Mouse (Mus musculus): ENCODE results near the gene Tbc1d9b. TPM values are rescaled to one million over a fixed set of nuclear protein-coding genes. Genes with fewer than 3 reads are reported as not detected.

Tbc1d9b gene
- total RNA-seq, 2 experiments from 2014 or later: 6.1 to 30.5 TPM

DNA sequence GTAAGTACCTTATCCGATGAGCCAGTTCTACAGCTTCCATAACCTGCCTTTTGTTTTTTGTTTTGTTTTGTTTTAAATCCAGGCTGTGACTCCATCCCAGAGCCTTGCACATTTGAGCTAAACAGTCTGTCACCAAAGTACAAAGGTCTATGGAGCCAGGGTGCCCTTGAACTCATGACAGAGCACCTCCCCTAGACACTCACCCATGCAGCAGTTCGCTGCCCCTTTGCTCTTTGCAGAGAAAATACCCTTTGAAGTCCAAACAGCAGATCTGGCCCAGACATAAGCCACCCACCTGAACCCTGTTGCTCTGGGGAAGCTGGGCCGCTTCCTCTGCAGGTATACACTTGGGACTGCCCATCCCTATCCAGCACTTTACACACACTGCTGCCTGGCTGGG is 70.4 kb downstream of the Tbc1d9b start:
- ATAC-seq (replicated peaks; ENCODE audit: low FRiP score, poor library complexity, severe bottlenecking): no peak

DNA sequence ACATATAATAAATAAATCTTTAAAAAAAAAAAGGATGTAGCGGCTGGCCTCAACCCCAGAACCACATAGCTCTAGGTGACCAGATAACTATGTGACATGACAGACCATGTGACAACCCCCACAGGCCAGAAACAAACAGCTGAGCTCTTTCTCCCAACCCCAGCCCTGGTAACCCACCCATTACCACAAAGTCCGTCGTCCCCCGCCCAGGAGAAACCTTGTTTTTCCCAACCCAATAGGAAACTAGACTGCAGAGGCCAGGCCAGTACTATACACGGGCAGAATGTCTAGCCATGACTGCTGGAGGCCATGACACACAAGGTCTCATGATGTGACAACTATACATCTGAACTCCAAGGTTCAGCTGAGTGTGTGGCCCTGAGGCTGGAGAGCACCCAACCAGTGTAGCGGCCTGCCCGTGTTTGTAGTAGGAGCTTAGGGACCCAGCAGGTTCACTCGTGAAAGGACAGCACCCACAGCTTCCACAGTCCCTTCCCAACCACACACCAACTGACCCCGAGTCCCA is 72.2 kb downstream of the Tbc1d9b start:
- ATAC-seq (replicated peaks; ENCODE audit: low FRiP score, poor library complexity, severe bottlenecking): no peak

- no peak for ATAC-seq (replicated peaks; ENCODE audit: low FRiP score, poor library complexity, severe bottlenecking)
Observed at GRCm38 (mm10) chr11:50205434-50205833, 74.2 kb downstream of the Tbc1d9b start.

- no peak for ATAC-seq (replicated peaks; ENCODE audit: low FRiP score, poor library complexity, severe bottlenecking)
Observed at GRCm38 (mm10) chr11:50206037-50206436, 74.8 kb downstream of the Tbc1d9b start.

DNA sequence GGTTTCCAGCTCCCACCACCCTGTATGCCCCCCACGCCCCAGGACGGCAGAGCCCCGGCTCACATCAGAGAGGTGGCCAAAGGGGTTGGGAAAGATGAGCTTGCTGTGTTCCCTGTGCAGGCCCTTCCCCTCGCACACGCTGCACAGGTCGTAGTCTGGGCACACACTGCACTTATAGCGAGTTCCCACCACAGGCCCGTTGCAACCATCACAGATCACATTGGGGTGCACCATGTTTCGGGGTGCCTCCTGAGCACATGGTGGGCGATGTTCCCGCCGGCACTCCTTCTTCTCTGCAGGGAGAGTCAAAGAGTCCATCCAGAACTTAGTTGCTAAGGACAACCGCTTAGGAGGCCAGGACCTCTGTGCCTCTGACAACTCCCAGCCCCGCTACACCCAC is 76.1 kb downstream of the Tbc1d9b start:
- no peak for ATAC-seq (replicated peaks; ENCODE audit: low FRiP score, poor library complexity, severe bottlenecking)

DNA sequence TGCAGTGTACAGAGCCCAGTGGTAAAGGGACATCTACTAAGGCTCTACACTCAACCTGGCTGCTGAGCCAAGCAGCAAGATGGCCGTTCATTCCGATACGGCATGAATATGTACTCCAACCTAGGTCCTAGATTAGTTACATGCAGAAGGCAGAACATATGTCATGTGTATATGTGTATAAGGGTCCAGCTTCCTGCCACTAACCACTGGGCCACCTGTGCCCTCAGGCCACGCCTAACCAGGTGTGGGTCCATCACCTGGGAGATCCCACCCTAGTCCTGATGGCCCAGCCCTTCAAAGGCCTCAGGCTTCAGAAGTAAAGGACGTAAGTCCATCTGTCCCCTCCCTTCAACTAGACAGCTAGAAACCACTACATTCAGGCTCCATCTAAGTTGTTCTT is 76.8 kb downstream of the Tbc1d9b start:
- no peak for ATAC-seq (replicated peaks; ENCODE audit: low FRiP score, poor library complexity, severe bottlenecking)

- ATAC-seq (replicated peaks; ENCODE audit: low FRiP score, poor library complexity, severe bottlenecking): peak; percentile 88
Observed at GRCm38 (mm10) chr11:50210101-50210504, 78.9 kb downstream of the Tbc1d9b start.

DNA sequence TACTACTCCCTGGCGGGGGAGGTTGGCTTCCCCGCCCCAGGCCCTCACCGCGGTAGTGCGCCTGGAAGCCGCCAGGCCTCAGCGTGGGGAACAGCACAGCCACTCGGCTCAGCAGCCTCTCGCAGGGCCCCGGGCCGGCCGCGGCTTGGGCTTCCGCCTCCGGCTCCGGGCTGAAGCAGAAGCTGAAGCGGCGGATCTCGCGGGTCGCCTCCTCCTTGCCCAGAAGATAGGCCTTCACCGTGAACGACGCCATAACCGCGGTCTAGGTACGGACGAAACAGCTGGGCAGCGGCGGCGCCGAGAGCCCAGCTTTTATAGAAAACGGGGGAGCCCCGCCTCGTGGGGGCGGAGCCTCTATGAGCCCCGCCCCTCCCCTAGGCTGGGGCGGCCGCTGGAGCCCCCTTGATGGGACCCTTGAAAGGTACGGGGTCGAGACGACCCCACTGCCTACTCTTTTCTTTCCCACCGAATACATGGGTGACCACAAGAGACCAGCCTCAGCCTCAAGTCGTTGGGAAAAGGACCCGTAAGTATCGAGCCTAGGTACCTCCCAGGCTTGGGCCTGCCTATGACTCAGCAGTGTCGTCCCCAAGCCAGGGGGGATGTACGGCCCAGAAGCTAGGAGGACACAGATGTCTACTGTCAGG is 79.4 kb downstream of the Tbc1d9b start, which contains the start of the genes Sqstm1 and Mgat4b:
Sqstm1 (minus strand) TSS at position 323 of the 647 bp plus-strand sequence.
Mgat4b (plus strand) TSS at position 386 of the 647 bp plus-strand sequence.
- peak; percentile 77 for ATAC-seq (replicated peaks; ENCODE audit: low FRiP score, poor library complexity, severe bottlenecking)

DNA sequence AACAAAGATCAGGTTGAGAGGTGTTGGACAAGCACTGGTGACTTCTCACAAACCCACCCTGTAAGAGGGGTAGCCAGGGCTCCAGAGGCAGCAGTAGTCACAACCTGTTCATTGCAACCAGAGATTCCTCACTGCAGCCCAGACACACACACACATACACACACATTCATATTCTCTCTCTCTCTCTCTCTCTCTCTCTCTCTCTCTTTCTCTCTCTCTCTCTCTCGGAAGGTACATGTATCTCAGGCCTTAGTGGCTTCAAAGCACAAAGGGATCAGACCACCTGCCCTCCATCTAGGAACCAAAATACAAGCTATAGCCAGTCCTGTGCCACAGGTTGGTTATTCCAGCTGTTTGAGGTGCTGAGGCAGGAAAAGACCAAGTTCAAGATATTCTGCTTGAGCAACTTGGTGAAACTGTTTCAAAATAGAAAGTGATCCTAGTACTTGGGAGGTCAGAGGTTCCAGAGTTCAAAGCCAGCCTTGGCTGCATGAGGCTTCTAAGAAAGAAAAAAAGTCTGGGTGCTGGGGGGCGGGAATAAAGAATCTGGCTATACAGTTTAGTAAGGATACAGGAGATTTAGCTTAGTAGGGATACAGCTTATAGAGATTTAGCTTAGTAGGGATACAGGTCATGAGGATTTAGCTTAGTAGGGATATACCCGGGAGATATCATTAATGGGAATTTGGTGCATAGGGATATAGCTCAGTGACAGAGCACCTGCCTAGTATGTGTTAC is 80.3 kb downstream of the Tbc1d9b start:
- ATAC-seq (replicated peaks; ENCODE audit: low FRiP score, poor library complexity, severe bottlenecking): no peak

DNA sequence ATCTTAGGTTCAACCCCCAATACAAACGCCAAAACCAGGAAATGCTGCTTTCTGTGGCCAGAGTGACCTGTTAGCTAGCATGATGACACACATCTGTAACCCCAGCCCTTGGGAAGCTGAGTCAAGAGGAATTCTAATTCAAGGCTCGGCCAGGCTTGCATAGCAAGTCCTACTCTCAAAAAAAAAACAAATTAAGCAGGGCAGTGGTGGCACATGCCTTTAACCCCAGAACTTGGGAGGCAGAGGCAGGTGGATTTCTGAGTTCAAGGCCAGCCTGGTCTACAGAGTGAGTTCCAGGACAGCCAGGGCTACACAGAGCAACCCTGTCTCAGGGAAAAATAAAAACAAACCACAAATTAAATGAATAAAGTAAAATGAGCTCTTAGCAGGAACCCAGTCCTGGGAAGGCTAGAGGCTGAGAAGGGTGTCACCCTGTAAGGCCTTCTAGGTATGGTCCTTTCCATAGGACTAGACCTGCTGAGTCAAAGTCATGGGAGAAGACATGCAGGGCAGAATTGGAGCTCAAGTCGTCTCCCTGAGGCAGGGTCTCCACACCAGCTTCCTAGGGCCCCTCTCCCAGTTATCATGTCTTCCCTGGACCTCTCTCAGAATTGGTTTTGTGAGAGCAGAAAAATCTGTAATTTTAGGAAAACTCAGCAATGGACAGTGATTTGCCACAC is 81.0 kb downstream of the Tbc1d9b start:
- ATAC-seq (replicated peaks; ENCODE audit: low FRiP score, poor library complexity, severe bottlenecking): no peak

- ATAC-seq (replicated peaks; ENCODE audit: low FRiP score, poor library complexity, severe bottlenecking): no peak
Observed at GRCm38 (mm10) chr11:50212848-50213758, 81.9 kb downstream of the Tbc1d9b start.

DNA sequence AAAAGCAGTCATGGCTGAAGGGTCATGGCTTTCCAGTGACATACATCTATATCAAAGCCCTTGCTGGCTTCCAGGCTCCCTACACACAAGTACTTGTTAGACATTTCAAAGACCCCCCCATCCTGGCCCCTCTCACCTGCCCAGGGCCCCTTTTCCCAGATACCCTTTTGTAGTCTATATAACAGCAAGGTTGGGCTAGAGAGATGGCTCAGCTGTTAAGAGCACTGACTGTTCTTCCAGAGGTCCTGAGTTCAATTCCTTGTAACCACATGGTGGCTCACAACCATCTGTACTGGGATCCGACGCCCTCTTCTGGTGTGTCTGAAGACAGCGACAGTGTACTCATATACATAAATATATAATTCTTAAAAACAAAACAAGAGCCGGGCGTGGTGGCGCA is 83.4 kb downstream of the Tbc1d9b start:
- ATAC-seq (replicated peaks; ENCODE audit: low FRiP score, poor library complexity, severe bottlenecking): no peak

- no peak for ATAC-seq (replicated peaks; ENCODE audit: low FRiP score, poor library complexity, severe bottlenecking)
Observed at GRCm38 (mm10) chr11:50215633-50216032, 84.4 kb downstream of the Tbc1d9b start.

GRCm38 (mm10) chr11:50216724-50217366 is 85.6 kb downstream of the Tbc1d9b start:
- no peak for ATAC-seq (replicated peaks; ENCODE audit: low FRiP score, poor library complexity, severe bottlenecking)

GRCm38 (mm10) chr11:50217811-50218210 is 86.6 kb downstream of the Tbc1d9b start:
- no peak for ATAC-seq (replicated peaks; ENCODE audit: low FRiP score, poor library complexity, severe bottlenecking)

- ATAC-seq (replicated peaks; ENCODE audit: low FRiP score, poor library complexity, severe bottlenecking): no peak
Observed at GRCm38 (mm10) chr11:50219833-50220232, 88.6 kb downstream of the Tbc1d9b start.

Data from erythroblast, adult 5-6 weeks (primary cell).